ENCODE assay signal across 10 mouse cellular contexts in the genomic region with DNA sequence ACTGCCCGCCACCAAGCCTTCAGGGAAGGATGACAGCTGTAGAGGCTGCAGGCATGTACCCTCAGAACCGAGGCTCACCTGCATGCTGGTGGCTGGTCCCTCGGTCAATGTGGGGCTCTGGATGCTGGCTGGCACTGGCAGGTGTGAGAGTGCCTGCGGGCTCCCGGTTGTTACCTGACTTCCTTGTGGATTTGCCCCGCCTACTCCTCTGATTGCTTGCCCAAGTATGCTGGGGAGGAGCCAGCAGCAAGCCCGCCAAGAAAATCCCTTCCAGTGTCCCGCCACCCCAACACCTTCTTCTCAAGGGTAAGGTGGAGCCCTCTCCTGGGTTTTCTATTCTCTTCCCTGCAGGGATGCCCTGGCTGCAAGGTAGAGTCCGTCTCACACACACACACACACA. TPM values are rescaled to one million over a fixed set of nuclear protein-coding genes. Genes with fewer than 3 reads are reported as not detected.
A peak's percentile ranks its signal among the peaks of the same experiment; 100 is the strongest.
DNase-seq lines count a peak whose midpoint lies in the region; ATAC-seq and TF ChIP-seq lines count a peak whose summit lies in the region.
"Had no signal": no experiment of that assay in that cellular context is flagged by ENCODE, and none has a peak within 500 bp of the region (broad histone marks: within the 10 kb centered on the region; RNA-seq: fewer than 3 reads in every experiment).

A gene (minus strand): TSS at position 171 of the 400 bp plus-strand sequence.

- 30% methylated on average over 9 of the region's 9 CpGs for WGBS in lung, adult 2 months
- WGBS in forebrain, postnatal 0 days, result 11% methylated on average over 9 of the region's 9 CpGs

- TF ChIP-seq POLR2A in lung, adult 2 months (IDR thresholded peaks at IDR 0.05; ENCODE audit: borderline replicate concordance, extremely low read depth, low read depth, low read length), result no peak

- no peak within 1 kb of the TSS for H3K9ac ChIP-seq in forebrain, postnatal 0 days

- H3K4me1 ChIP-seq in lung, adult 2 months (ENCODE audit: control insufficient read depth, insufficient read depth, low read length), result no peaks in the 10 kb centered on the region
- no peaks in the 10 kb centered on the region for H3K4me1 ChIP-seq in forebrain, postnatal 0 days (ENCODE audit: insufficient read depth)

- no peaks in the 10 kb centered on the region for H3K36me3 ChIP-seq in forebrain, postnatal 0 days (ENCODE audit: insufficient read depth)
- H3K36me3 ChIP-seq: midbrain, embryonic 10.5 days had no signal

- no peak for ATAC-seq in forebrain, postnatal 0 days

- peak within 1 kb of the TSS; percentile 23 for H3K4me3 ChIP-seq in lung, adult 2 months (replicated peaks; ENCODE audit: extremely low read depth, low read depth, low read length)
- H3K4me3 ChIP-seq in forebrain, postnatal 0 days (ENCODE audit: low read depth, low read length), result no peak within 1 kb of the TSS
- H3K4me3 ChIP-seq: midbrain, embryonic 10.5 days had no signal

- no peaks in the 10 kb centered on the region for H3K27me3 ChIP-seq in forebrain, postnatal 0 days (ENCODE audit: insufficient read depth, low read length)

- no peaks in the 10 kb centered on the region for H3K9me3 ChIP-seq in forebrain, postnatal 0 days (ENCODE audit: low read length)
- H3K9me3 ChIP-seq: midbrain, embryonic 10.5 days had no signal

- no peak for TF ChIP-seq CTCF in lung, adult 2 months (IDR thresholded peaks at IDR 0.05; ENCODE audit: insufficient read depth, low read length)
- no peak for TF ChIP-seq CTCF in forebrain, postnatal 0 days (IDR thresholded peaks at IDR 0.05; ENCODE audit: low read depth)

- peak; percentile 27 for DNase-seq in urinary bladder, postnatal 25 days (ENCODE audit: low spot score)
- no peak for DNase-seq in urinary bladder, postnatal 4 days (ENCODE audit: low spot score in 2 of 2)
- DNase-seq in kidney, adult 9 months, result peak; percentile 77
- peak; percentile 46 for DNase-seq in lung, adult 2 months
- no peak for DNase-seq in cerebellum, adult 11 months
- no peak for DNase-seq in left cerebral cortex, postnatal 4 days
- DNase-seq in forebrain, postnatal 0 days, result no peak
- DNase-seq: gastrocnemius, postnatal 25 days had no signal

- H3K27ac ChIP-seq in forebrain, postnatal 0 days (ENCODE audit: low read depth, low read length), result no peak within 1 kb of the TSS
- H3K27ac ChIP-seq: midbrain, embryonic 10.5 days had no signal

- intact Hi-C loops in left cerebral cortex, postnatal 4 days (cut with DNase I), result no loop called here

- no peak within 1 kb of the TSS for H3K4me2 ChIP-seq in forebrain, postnatal 0 days (ENCODE audit: low read depth)

RNA-seq across cellular contexts. Expression of the gene that starts here (rescaled TPM):
- 2.8 and 10.7 TPM in 2 replicates for polyA plus RNA-seq in lung, adult 2 months (2012; rRNA removed)
- total RNA-seq in left cerebral cortex, postnatal 4 days (2021), result not detected
- total RNA-seq in forebrain, postnatal 0 days (2014; rRNA removed), result 0.08 and 0.43 TPM in 2 replicates
- polyA plus RNA-seq in forebrain, postnatal 0 days (2015; fragmentation: Nextera tagmentation; extraction: Ambion mirVana), result 0.05 and 0.20 TPM in 2 replicates
- total RNA-seq: gastrocnemius, postnatal 25 days; layer of hippocampus, postnatal 10 days had no signal

Comparison
In these comparisons a context has a peak if more than half of its experiments do, and no peak if none do; other contexts are left out.
1. DNase-seq: peak in urinary bladder, postnatal 25 days (single experiment), kidney, adult 9 months (single experiment) and lung, adult 2 months (single experiment); none in urinary bladder, postnatal 4 days (0 of 2), cerebellum, adult 11 months (single experiment), left cerebral cortex, postnatal 4 days (single experiment) and forebrain, postnatal 0 days (single experiment).